Mouse (Mus musculus): Measurements from ENCODE around the gene 9230104L09Rik. TPM values are rescaled to one million over a fixed set of nuclear protein-coding genes. Genes with fewer than 3 reads are reported as not detected.
A peak's percentile ranks its signal among the peaks of the same experiment; 100 is the strongest.

The 9230104L09Rik gene
- not detected for total RNA-seq (2021)

DNA sequence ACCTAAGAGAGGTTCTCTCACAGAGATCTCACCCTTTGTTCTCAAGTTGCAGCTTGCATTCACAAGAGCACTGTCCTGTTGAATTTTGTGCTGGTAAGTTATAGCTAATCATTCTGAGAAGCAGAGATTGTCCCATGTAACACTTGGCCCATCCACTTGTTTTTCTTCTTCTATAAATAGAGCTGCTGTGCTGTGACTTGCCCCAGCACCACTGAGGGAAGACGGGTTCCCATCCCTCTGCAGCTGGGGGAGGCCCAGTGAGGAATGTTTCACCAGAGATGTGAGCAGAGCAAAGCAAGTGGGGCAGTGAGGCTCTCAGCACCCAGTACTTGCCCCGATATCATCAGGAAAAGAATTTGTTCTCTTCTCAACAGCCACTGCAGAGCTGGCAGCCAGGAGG lies at the start of gene 9230104L09Rik:
TSS of gene 9230104L09Rik (minus strand) at position 73 of the 400 bp plus-strand sequence.
- intact Hi-C loops (cut with DNase I), result no loop called here
- DNase-seq, result no peak

DNA sequence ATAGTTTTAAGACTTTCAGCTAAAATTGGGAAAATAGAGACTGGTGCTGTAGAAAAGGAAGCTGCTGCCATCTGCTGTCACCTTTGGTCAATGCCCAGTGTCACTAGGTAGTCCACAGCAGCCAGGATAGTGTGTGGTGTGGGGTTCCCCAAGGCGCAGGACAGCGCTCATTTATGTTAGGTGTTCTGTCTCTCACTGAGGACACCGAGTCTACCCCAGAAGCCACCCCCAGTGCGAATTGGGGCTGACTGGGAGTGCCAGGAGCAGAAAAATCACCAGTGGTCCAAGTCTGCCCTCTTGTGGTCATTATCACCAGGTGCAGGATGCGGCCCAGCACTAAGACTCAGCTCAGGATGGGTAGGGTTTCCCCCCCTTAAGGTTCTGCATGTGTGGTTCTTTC lies 37.4 kb upstream of the 9230104L09Rik start:
- intact Hi-C loops (cut with DNase I), result loop anchor here (2.0 to 5.0 kb wide), 2 partner anchors 51 to 150 kb away; partner anchors contain the start of gene Cstl1
- DNase-seq, result peak; percentile 46

DNA sequence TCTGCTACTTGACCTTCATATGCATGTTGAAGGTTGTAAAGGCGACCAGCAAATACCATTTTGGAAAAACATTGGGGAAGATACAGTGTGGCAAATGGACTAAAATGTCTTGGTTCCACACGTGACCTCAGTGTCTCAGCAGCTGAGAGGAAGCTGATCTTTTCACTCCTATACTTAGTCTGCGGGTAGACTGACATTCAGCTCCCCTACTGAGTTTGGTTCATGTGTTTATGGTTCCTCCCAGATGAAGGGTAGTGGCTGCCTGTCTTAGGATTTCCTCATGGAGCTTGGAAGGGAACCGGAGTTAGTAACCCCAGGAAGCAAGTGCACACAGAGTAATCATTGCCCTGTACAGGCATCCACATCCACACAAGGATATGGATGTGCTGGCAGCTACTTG lies 35.5 kb upstream of the 9230104L09Rik start:
- intact Hi-C loops (cut with DNase I), result loop anchor here (5.0 kb wide), 1 partner anchor 148 kb away; the partner anchor contains the start of gene Cstl1
- DNase-seq, result no peak

DNA sequence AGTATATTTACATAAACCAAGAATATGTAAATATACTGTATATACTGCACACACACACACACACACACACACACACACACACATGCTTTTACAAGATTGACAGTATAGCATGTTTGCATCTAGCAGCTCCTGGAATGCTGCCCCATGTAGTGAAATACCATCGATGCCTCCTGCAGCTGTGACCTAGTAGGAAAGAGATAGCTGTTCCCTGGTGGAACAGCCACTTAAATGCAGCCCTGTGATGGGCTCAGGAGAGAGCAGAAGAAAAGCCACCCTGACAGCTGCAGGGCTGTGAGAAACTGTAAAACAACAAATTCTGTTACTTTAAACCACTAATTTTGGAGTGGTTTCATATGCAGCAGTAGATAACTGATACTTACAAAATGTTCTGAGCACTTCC lies 31.4 kb upstream of the 9230104L09Rik start:
- intact Hi-C loops (cut with DNase I), result no loop called here
- DNase-seq, result no peak

DNA sequence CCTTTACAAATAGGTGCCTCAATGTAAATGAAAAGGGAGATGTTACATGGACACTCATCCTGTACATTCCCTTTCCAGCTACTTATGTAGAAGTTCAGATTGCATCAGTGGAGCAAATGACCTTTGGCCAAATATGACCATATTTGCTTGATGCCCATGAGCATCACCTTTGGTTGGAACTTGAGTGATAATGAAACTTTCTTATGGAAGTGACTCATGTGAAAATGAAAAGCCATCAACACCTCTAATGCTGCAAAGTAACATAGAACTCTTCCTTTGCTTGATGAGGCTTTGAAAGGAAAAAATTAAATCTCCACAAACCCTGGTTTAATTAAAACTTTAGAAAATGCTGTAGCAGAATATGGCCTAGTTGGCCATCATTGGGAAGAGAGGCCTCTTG lies 28.3 kb upstream of the 9230104L09Rik start:
- intact Hi-C loops (cut with DNase I), result no loop called here
- no peak for DNase-seq

DNA sequence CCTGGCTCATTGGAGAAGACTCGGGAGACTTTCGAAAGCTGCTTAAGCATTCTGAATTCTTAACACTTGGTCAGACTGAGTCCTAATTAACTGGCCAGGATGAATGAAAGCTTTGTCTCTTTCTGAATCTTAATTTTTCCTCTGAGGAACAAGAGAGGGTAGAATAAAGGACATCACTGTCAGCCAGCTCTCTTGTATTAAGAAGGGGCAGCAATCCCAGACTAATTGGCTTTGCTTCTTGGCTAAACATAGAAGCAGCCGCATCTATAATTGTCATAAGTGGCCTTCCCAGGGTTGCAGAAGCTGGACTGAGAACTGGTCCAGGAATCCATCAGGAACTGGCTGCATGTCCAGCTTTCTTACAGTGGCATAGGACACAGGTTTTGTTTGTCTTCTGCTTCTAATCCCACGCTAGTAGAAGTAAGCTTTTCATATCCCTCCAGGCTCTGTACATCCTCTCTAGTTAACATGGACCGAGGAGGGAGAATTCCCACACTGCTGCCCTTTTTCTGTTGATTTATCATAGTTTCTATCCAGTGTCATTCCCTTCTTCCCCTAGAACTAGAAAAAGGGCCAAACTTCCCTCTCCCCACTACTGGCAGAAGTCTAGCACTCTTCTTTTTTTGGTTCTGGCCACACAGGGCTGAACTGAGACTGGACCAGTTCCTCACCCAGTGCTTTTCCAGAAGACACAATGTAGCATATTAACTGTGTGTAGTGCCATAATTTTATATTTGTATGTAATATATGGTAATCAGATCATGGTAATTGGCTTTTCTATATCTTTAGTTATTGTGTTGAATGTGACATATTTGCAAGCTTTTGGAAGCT lies 25.4 kb upstream of the 9230104L09Rik start:
- intact Hi-C loops (cut with DNase I), result no loop called here
- peak; percentile 44 for DNase-seq

DNA sequence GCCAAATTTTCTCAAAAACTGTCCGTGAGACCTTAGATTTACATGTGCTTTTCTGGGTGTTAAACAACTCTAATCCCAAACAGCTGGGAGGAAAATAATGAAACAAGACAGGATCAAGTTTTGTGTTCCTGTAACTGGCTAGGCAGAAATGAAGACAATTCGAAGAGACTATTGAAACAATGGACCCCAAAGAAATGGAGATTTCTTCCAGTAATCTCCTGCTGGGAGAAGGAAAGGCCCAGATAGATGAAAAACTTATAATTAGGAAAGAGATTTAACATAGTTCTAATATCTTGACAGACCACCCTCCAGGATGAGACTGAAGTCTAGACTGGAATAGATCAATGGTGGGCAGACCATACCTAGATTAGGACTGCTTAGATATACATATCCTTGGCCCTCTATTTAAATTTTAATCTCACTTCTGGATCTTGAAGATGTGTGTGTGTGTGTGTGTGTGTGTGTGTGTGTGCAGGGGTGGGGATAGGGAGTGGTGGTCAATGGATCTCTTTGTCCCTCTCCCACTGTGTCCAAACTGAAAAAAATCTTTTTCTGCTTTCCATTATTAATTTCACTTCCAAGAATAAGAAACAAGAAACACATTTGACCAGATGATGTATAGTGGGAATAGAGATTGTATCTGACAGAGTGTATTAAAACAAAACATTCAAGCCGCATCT lies 24.6 kb upstream of the 9230104L09Rik start:
- no peak for DNase-seq
- intact Hi-C loops (cut with DNase I), result no loop called here

DNA sequence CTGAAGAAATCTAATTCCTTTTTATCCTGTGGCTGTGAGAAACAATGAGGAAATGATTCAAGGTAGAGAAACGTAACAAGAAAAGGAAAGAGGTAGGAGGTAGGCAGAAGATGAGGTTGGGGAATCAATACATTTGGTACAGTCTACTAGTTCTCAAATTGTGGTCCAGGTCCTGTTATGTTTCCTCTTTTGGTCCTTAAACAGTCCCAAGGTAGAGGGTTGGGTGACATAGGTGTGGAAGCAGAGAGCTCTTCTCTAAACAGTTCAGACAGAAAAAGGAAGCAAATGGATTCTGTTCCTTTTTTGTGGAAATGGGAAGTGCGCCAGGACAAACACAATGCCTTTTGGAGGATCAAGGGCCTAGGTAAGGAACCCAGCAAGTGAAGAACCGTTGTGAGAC lies 24.0 kb upstream of the 9230104L09Rik start:
- intact Hi-C loops (cut with DNase I), result no loop called here
- DNase-seq, result no peak

DNA sequence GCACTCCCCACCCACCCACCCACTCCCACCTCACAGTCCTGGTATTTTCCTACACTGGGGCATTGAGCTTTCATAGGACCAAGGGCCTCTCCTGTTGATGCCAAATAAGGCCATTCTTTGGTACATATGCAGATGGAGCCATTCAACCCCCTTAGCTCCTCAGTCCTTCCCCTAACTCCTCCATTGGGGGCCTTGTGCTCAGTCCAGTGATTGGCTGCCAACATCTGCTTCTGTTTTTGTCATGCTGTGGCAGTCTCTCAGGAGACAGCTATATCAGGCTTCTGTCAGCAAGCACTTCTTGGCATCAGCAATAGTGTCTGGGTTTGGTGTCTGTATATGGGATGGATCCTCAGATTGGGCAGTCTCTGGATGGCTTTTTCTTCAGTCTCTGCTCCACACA lies 19.9 kb upstream of the 9230104L09Rik start:
- intact Hi-C loops (cut with DNase I), result no loop called here
- no peak for DNase-seq

DNA sequence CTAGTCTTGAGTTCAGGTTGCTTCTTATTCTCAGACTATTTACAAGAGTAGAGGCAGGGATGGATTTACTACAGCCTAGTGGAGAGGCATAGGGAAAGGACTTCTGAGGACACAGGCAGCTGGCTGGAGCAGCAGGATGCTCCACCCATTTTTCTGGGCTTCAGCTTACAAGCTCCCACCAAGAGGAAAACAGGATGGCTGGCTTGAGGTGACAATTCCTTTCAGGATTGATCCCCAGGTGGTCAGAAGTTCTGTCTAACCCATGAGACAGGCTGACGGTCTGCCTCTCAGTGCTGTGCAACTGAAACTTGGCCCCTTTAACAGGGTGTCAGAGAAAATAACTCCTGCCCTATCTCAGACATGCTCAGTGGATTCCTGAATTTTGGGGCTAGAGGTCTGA lies 14.4 kb upstream of the 9230104L09Rik start:
- intact Hi-C loops (cut with DNase I), result no loop called here
- no peak for DNase-seq

DNA sequence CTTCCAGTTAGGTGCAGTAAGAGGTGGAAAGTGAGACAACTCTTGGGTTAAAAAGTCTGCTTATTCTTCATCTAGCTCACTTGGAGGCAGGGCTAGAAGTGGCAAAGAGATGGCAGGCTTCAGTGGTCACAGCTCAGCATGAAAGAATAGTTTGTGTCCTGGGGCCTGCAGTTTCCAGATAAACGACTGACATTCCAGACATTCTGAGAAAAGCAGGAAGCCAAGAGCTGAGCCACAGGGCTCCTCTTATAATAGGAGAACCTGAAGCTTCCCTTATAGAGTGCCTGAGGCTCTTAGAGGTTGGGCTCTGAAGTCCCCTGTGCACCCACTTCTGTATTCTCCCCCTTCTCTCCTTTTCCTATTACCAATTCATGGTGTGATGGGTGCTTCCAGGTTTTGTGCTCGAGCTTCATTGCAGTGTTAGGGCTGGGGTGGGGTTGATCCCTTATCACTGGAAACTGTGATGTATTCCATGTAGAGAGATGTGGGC lies 13.8 kb upstream of the 9230104L09Rik start:
- no peak for DNase-seq
- intact Hi-C loops (cut with DNase I), result no loop called here

DNA sequence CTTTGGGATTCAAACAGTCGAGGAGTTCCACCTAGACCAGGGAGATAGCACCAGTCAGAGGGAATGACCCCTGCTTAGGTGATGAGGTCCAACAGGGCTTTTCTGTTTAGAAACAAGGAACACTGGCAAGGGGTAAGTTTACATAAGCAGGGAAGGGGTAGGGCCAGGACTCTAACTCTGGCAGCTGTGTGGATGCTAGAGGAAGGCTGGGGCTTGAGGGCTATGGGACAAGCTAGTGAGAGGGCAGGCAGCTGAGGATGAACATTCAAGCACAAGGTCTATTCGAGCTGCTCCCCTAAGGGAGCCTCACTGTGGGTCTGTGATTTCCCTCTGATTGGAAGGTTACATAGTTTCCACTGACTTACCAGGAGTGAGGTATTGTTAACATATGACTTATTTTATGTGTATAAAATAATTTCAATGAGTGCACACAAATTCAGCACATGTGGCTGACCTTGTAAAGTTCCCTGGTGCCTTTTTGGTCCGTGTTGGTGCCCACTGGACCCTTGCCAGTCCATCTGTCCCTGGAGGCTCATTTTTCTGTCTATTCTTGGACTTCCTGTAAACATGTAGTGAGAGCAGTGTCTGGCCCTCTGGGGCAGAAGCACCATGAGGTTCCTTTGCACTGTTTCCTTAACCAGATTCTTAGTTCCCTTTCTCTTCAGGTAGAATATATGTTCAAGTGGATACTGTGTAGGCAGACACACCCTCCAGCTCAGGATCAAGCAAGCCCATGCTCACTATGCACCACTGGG lies 12.4 kb upstream of the 9230104L09Rik start:
- intact Hi-C loops (cut with DNase I), result no loop called here
- DNase-seq, result no peak

DNA sequence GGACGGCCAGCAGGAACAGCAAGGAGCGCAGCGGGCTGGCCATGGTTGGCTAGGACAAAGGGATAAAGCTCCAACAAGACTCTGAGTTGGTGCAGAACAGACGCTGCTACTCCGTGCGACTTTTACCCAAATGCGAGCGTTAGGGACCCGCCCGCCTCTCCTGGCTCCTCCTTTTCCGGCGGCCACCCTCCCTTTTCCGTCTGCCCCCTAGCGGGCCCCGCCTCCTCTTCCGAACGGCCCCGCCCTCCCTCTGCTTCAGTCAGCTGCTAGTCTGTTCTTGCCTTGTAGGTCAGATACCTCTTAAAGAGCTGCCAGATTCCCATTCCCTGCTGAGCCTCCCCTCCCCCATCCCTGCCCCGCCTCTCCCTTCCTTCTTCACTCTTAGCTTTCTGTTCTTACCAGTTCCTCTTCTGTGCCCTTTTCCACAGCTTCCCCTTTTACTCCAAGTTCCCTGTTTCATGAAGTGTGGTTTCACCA lies 10.5 kb upstream of the 9230104L09Rik start, which contains the start of gene Cst3:
TSS of gene Cst3 (minus strand) at position 358 of the 477 bp plus-strand sequence.
- DNase-seq, result peak; percentile 92
- intact Hi-C loops (cut with DNase I), result no loop called here

DNA sequence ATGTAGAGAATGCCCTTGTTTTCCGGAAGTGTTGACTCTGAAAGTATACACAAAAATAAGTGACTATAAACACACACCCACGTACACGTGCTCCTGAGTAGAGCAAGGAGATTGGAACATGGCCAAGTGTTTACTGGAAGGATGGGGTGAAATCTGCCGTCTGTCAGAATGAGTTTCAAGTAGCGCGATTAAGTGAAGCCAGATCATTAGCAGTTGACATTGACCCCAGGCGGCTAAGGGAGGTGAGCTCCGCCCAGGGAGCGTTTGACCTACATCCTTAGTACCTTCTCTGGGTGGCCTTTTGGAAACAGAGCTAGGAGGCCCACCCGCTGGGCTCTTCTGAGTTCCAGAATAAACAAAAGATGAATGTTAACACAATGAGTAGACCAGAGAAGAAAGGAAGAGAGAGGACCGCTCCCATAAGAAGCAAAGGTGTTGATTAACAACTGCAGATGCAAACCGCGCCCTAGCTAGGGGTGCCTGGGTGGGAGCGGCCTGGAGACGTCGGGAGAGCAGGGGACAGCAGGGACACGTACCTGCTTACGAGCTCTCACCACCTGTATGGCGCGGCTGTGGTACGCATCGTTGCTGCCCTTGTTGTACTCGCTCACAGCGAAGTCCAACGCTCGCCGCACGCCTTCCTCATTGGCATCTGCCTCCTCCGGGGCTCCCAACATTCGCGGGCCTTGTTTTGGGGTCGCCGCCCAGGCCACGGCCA lies 9.9 kb upstream of the 9230104L09Rik start:
- intact Hi-C loops (cut with DNase I), result no loop called here
- no peak for DNase-seq

DNA sequence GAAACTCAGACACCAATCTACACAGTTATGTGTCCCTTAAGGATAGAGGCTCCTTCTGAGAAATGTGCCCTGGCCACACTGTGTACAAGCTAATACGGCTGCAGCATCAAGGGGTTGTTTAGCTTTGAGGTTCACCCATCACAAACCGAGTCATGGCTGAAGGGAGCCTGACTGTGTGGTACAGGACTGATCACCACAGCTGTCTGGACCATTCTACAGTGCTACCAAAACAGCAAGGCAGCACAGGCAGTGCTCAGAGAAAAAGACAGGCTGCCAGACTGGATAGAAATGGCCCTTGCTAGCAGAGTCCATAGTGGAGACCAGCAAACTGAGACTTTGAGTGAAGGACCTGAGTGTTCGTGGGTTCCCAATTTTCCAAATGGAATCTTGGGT lies 9.4 kb upstream of the 9230104L09Rik start:
- DNase-seq, result no peak
- intact Hi-C loops (cut with DNase I), result no loop called here

DNA sequence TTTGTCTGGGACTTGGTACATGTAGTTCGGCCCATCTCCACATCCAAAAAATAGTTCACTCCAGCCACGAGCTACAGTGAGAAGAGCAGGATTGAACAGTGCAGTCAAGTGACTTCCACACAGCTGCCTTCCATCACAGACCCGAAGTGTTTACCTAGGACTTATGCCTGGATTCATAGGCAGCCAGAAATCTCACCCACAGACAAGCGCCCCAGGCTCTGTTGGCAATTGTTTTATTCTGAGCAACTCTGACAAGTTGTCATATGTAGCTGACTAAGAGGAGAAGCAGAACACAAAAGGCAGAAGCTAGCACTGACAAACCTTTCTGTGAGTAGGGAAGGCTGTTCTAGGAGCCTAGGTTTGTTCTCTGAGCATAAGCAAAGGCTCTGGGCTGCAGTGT lies 8.0 kb upstream of the 9230104L09Rik start:
- no peak for DNase-seq
- intact Hi-C loops (cut with DNase I), result no loop called here

DNA sequence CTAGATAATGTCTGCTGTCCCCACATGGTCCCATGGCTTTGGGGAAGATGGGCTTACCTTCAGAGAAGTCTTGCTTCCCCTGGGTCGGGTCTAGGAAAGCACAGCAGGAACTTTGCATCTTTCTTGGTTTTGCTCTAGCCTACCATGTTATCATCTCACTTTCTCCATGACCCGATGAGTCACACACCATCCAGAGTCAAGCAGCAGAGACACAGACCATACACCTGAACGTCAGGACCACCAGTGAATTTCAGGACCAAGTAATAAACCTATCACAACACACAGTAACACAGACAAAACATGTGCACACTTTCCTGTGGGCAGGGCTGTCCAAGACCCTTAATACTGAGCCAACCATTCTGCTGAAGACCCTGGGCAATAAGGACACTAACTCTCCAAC lies 5.7 kb upstream of the 9230104L09Rik start:
- intact Hi-C loops (cut with DNase I), result no loop called here
- no peak for DNase-seq

DNA sequence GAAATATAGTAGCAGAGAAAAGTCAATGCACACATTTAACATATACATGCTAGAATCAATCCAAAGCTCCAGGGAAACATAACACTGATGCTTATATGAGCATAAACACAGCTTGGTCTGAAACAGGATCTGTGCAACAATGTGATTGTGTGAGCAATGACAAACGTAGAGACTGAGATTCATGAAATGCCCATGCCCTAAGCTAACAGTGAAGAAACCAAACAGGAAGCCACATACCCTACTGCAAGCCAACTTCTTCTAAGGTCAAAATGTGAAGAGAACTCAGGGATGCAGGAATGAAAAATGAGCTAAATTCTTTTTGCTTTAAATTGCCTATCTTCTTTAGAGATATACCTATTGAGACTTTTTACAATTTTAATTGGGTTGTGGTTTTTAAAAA lies 4.1 kb upstream of the 9230104L09Rik start:
- no peak for DNase-seq

DNA sequence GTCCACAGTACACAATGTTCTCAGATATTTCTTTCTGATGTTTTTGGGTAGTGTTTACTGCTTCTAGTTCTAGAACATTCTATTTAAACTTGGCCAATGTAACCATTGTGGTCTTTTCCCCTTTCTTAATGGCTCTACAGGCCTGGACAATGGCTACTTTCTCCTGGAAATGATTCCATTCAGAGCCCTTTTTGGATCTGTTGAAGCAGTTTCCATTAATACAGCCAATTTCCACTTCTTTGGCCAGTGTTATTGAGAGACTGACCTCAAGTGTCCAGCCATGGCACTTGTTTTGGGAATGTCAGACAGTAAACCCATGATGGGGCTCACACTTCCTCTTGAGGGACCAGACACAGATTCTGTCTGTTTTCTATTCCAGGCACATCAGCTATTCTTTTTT lies 3.1 kb downstream of the 9230104L09Rik start:
- no peak for DNase-seq
- intact Hi-C loops (cut with DNase I), result no loop called here

More for the DNA sequence above, 4.1 kb upstream of the 9230104L09Rik start:
- intact Hi-C loops (cut with DNase I), result no loop called here

DNA sequence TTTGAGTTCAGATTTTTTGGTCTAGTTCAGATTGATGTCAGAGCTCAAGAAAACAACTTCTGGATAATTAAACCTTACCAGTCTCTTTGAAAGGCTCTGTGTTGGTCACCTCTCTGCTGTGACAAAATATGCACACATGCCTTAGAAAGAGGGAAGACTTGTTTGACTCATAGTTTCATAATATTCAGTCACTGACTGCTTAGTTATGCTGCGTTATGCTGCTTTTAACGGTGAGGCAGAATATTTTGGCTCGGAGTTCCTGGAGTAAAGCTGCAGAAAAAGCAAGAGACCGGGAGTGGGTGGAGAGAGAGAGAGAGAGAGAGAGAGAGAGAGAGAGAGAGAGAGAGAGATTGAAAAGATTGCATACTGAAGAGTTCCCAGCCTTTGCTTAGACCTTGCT lies 3.8 kb downstream of the 9230104L09Rik start:
- no peak for DNase-seq
- intact Hi-C loops (cut with DNase I), result no loop called here

Data from left cerebral cortex, postnatal 4 days (tissue).